Comparison of ENCODE assay signal across 8 mouse cellular contexts in genomic region chr7:79495988-79496815, GRCm38 (mm10). TPM values are rescaled to one million over a fixed set of nuclear protein-coding genes. Genes with fewer than 3 reads are reported as not detected.
DNase-seq lines count a peak whose midpoint lies in the region; ATAC-seq and TF ChIP-seq lines count a peak whose summit lies in the region.

No protein-coding gene starts in this region.

- H3K9me3 ChIP-seq in MEL (replicated peaks; ENCODE audit: insufficient read depth, low read length): no peaks in the 10 kb centered on the region
- no peaks in the 10 kb centered on the region for H3K9me3 ChIP-seq in forebrain, postnatal 0 days (ENCODE audit: low read length)
- no peaks in the 10 kb centered on the region for H3K9me3 ChIP-seq in hindbrain, embryonic 10.5 days

- H3K4me1 ChIP-seq in MEL (ENCODE audit: control insufficient read depth in 1 of 2, insufficient read depth in 2 of 2, low read length in 2 of 2): peaks cover 0 to 4% of the 10 kb centered on the region in 2 experiments; a peak in 1 of 4 replicates
- peaks cover 12% of the 10 kb centered on the region; the same call in 1 of the 2 replicates for H3K4me1 ChIP-seq in forebrain, postnatal 0 days (ENCODE audit: insufficient read depth)
- peaks cover 61% of the 10 kb centered on the region for H3K4me1 ChIP-seq in hindbrain, embryonic 10.5 days (replicated peaks)

- 0 out of 4 replicates have a peak, but pooled peaks cover 0 to 3% of the 10 kb centered on the region in 2 experiments for H3K27me3 ChIP-seq in MEL (ENCODE audit: control insufficient read depth in 1 of 2, insufficient read depth in 2 of 2, low read length in 2 of 2)
- H3K27me3 ChIP-seq in forebrain, postnatal 0 days (ENCODE audit: insufficient read depth, low read length): no peaks in the 10 kb centered on the region
- peaks cover 86% of the 10 kb centered on the region for H3K27me3 ChIP-seq in hindbrain, embryonic 10.5 days (ENCODE audit: insufficient read depth, poor library complexity, severe bottlenecking)

- peak; percentile 75 to 99 (median 95) for TF ChIP-seq CTCF in MEL (IDR thresholded peaks at IDR 0.05 in 2 of 3, conservative IDR thresholded peaks at IDR 0.05 in 1 of 3; ENCODE audit: control insufficient read depth in 1 of 3, insufficient read depth in 1 of 3, low read depth in 2 of 3, low read length in 3 of 3, poor library complexity in 1 of 3, severe bottlenecking in 1 of 3)
- TF ChIP-seq CTCF in forebrain, postnatal 0 days (IDR thresholded peaks at IDR 0.05; ENCODE audit: low read depth): peak; percentile 99

- peak overlapping the region; percentile 56 to 67 for H3K4me3 ChIP-seq in MEL (ENCODE audit: control insufficient read depth in 1 of 2, insufficient read depth in 1 of 2, low read depth in 2 of 2, low read length in 2 of 2)
- H3K4me3 ChIP-seq in forebrain, postnatal 0 days (ENCODE audit: low read depth, low read length): peak overlapping the region; percentile 40
- peak overlapping the region; percentile 39 for H3K4me3 ChIP-seq in hindbrain, embryonic 10.5 days

- peak in 1 of 2 experiments; percentile 22; a peak in 1 of 4 replicates for TF ChIP-seq EP300 in MEL (IDR thresholded peaks at IDR 0.05; ENCODE audit: low read depth in 1 of 2, low read length in 2 of 2)

- no peak overlapping the region for H3K27ac ChIP-seq in MEL (ENCODE audit: control insufficient read depth, low read depth, low read length)
- peak overlapping the region; percentile 98 for H3K27ac ChIP-seq in forebrain, postnatal 0 days (ENCODE audit: low read depth, low read length)
- peak overlapping the region; percentile 90 for H3K27ac ChIP-seq in hindbrain, embryonic 10.5 days

- TF ChIP-seq POLR2A in MEL (IDR thresholded peaks at IDR 0.05; ENCODE audit: control insufficient read depth in 1 of 2, insufficient read depth in 1 of 2, low read depth in 1 of 2, low read length in 2 of 2, poor library complexity in 1 of 2): no peak

- TF ChIP-seq RAD21 in MEL (IDR thresholded peaks at IDR 0.05; ENCODE audit: low read depth, low read length): peak; percentile 76

- peak; percentile 72 for ATAC-seq in forebrain, postnatal 0 days

- no peaks in the 10 kb centered on the region for H3K79me2 ChIP-seq in MEL (ENCODE audit: control insufficient read depth, insufficient read depth, low read length, poor library complexity)

- peak; percentile 89 for DNase-seq in MEL (ENCODE audit: low read depth, low spot score)
- peak; percentile 90 to 97 for DNase-seq in cerebellum, adult 18-20 months
- DNase-seq in forebrain, postnatal 0 days: peak; percentile 95
- peak; percentile 92 for DNase-seq in hindbrain, embryonic 10.5 days (ENCODE audit: low spot score)
- DNase-seq in layer of hippocampus, postnatal 10 days (ENCODE audit: low spot score in 2 of 2): peak; percentile 95 to 97
- peak; percentile 84 for DNase-seq in lung, postnatal 25 days (ENCODE audit: low spot score)
- peak; percentile 94 for DNase-seq in retina, embryonic 14.5 days (ENCODE audit: low spot score)
- peak; percentile 92 for DNase-seq in thymus, postnatal 4 days

- peak overlapping the region; percentile 49 for H3K9ac ChIP-seq in MEL (ENCODE audit: control insufficient read depth, low read depth, low read length, poor library complexity, severe bottlenecking)
- H3K9ac ChIP-seq in forebrain, postnatal 0 days: peak overlapping the region; percentile 46

- peak overlapping the region; percentile 95 for H3K4me2 ChIP-seq in forebrain, postnatal 0 days (ENCODE audit: low read depth)

- under 1% methylated on average over 38 of the region's 38 CpGs for WGBS in forebrain, postnatal 0 days
- under 1% methylated on average over 38 of the region's 38 CpGs for WGBS in hindbrain, embryonic 10.5 days

- H3K36me3 ChIP-seq in MEL (ENCODE audit: control insufficient read depth in 1 of 2, insufficient read depth in 2 of 2, low read length in 2 of 2): no peaks in the 10 kb centered on the region
- no peaks in the 10 kb centered on the region for H3K36me3 ChIP-seq in forebrain, postnatal 0 days (ENCODE audit: insufficient read depth)
- no peaks in the 10 kb centered on the region for H3K36me3 ChIP-seq in hindbrain, embryonic 10.5 days

TF ChIP-seq in MEL, 35 proteins besides CTCF, POLR2A, EP300 and RAD21:
- TF ChIP-seq TBP (IDR thresholded peaks at IDR 0.05; ENCODE audit: low read depth, low read length): no peak
- no peak for TF ChIP-seq ZNF384 (IDR thresholded peaks at IDR 0.05; ENCODE audit: low read depth, low read length)
- 0 out of 2 replicates have a peak, but pooled peaks have one; percentile 21 for TF ChIP-seq MAX (IDR thresholded peaks at IDR 0.05; ENCODE audit: low read length)
- no peak for TF ChIP-seq MAZ (IDR thresholded peaks at IDR 0.05; ENCODE audit: low read depth, low read length)
- peak; percentile 25; the same call in 1 of the 2 replicates for TF ChIP-seq SIN3A (IDR thresholded peaks at IDR 0.05; ENCODE audit: low read length)
- no peak for TF ChIP-seq JUND (IDR thresholded peaks at IDR 0.05; ENCODE audit: low read depth, low read length)
- no peak for TF ChIP-seq UBTF (IDR thresholded peaks at IDR 0.05; ENCODE audit: borderline replicate concordance, insufficient read depth, low read depth, low read length)
- no peak for TF ChIP-seq USF1 (IDR thresholded peaks at IDR 0.05; ENCODE audit: low read depth, low read length)
- TF ChIP-seq SMC3 (IDR thresholded peaks at IDR 0.05; ENCODE audit: low read depth, low read length): peak; percentile 75
- no peak for TF ChIP-seq ZMIZ1 (IDR thresholded peaks at IDR 0.05; ENCODE audit: low read depth, low read length)
- no peak for TF ChIP-seq ZKSCAN1 (IDR thresholded peaks at IDR 0.05; ENCODE audit: low read depth, low read length)
- TF ChIP-seq E2F4 (IDR thresholded peaks at IDR 0.05; ENCODE audit: borderline replicate concordance, low read depth, low read length): peak; percentile 88; the same call in 1 of the 2 replicates
- no peak for TF ChIP-seq MEF2A (IDR thresholded peaks at IDR 0.05; ENCODE audit: extremely low read depth, insufficient replicate concordance, low read depth, low read length, poor library complexity, severe bottlenecking)
- peak; percentile 34 for TF ChIP-seq ZC3H11A (IDR thresholded peaks at IDR 0.05; ENCODE audit: low read depth, low read length)
- no peak for TF ChIP-seq POLR2AphosphoS5 (IDR thresholded peaks at IDR 0.05; ENCODE audit: borderline replicate concordance, low read depth, low read length)
- TF ChIP-seq USF2 (IDR thresholded peaks at IDR 0.05; ENCODE audit: borderline replicate concordance in 1 of 2, insufficient read depth in 1 of 2, low read depth in 1 of 2, low read length in 2 of 2): no peak
- no peak for TF ChIP-seq TCF12 (IDR thresholded peaks at IDR 0.05; ENCODE audit: low read depth, low read length)
- no peak for TF ChIP-seq MYC (IDR thresholded peaks at IDR 0.05; ENCODE audit: low read depth, low read length)
- no peak for TF ChIP-seq CHD1 (IDR thresholded peaks at IDR 0.05; ENCODE audit: low read depth, low read length)
- TF ChIP-seq TAL1 (IDR thresholded peaks at IDR 0.05; ENCODE audit: low read length): no peak

RNA-seq across cellular contexts. Expression of gene Polg, which starts 30.0 kb away (rescaled TPM):
- 66.8 and 82.7 TPM in 2 replicates for total RNA-seq in MEL (2012; rRNA removed)
- 100 to 1,000 TPM in 1 of 2 experiments, not detected in 1; 129 TPM for polyA plus RNA-seq in MEL (2012; ENCODE audit: insufficient read depth in 1 of 2, insufficient read length in 2 of 2, low read depth in 1 of 2, low replicate concordance in 2 of 2, missing spikeins in 1 of 2)
- total RNA-seq in forebrain, postnatal 0 days (2014; rRNA removed): 51.1 and 52.9 TPM in 2 replicates
- polyA plus RNA-seq in forebrain, postnatal 0 days (2015; fragmentation: Nextera tagmentation; extraction: Ambion mirVana): 17.4 and 19.4 TPM in 2 replicates
- polyA plus RNA-seq in hindbrain, embryonic 10.5 days (2016; fragmentation: Nextera tagmentation; extraction: Ambion mirVana): 38.5 and 43.0 TPM in 2 replicates
- total RNA-seq in layer of hippocampus, postnatal 10 days (2021): 10 to 100 TPM; 83.3 to 96.9 TPM
